Mouse (Mus musculus) right cerebral cortex, postnatal 36 days (tissue): Measurements from ENCODE around the gene Map2k3.

Experiments used
- DNase-seq, 2 experiments: peaks; one replicate each; pipeline ENCODE4 v3.0.0; 2022; ENCODE audit warnings: low spot score in 2 of 2, mixed read lengths in 1 of 2

Gene Map2k3

GRCm38 (mm10) chr11:60924981-60925380, 6.9 kb upstream of the Map2k3 start:
- no peak for DNase-seq

- peak; percentile 81 to 84 for DNase-seq
Measured at GRCm38 (mm10) chr11:60927264-60927663, 4.6 kb upstream of the Map2k3 start.

DNA sequence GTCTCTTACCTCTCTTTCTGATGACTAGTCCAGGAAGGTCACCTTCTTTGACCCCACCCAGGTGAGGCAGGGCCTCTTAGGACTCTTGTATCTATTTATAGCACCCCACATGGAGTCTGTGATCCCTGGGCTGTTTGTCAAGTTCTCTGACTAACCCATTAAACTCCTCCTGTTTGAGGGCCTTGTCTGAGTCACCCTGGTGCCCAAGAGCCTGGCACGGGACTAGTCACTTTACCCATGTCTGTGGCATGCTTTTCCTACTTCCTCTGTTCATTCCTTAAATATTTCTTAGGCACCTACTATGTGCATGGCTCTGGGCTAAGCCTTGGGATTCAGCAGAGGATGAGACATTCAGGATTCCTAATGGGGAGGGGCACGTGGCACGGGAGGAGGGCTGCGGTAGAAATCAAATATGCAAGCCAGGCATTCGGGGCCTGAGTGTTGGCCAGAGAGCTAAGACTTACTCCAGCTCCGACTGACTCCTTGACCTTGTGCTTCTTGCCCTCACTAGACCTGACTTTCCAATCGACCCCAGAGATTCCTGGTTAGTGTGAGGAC, 1.0 kb upstream of the Map2k3 start:
- no peak for DNase-seq

- no peak for DNase-seq
Measured at GRCm38 (mm10) chr11:60931282-60931868, 458 bp upstream of the Map2k3 start.

DNA sequence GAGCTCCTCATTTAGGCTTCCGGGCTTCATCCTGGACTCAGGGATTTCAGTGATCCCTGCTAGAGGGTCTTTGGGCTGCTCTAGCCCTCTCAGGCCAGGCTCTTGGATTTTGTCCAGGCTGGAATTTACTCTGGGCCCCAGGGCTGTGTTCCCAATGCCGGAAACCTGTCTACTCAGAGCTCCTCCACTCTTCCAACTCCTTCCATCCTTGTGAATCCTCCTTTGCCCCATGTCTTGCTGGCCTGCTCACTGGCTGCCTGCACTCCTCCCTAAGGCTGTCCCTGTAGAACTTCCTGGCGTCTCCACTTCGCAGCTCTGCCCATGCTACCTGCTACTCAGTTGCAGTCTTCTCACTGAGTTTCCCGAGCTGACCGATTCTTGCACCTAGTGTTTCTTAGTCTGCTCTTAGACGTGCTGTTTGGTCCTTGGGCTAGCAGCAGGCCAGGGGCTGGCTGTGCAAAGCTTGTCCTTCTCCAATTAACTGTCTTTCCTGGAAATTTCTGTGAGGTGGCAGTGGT, 729 bp downstream of the Map2k3 start:
- DNase-seq, result no peak

DNA sequence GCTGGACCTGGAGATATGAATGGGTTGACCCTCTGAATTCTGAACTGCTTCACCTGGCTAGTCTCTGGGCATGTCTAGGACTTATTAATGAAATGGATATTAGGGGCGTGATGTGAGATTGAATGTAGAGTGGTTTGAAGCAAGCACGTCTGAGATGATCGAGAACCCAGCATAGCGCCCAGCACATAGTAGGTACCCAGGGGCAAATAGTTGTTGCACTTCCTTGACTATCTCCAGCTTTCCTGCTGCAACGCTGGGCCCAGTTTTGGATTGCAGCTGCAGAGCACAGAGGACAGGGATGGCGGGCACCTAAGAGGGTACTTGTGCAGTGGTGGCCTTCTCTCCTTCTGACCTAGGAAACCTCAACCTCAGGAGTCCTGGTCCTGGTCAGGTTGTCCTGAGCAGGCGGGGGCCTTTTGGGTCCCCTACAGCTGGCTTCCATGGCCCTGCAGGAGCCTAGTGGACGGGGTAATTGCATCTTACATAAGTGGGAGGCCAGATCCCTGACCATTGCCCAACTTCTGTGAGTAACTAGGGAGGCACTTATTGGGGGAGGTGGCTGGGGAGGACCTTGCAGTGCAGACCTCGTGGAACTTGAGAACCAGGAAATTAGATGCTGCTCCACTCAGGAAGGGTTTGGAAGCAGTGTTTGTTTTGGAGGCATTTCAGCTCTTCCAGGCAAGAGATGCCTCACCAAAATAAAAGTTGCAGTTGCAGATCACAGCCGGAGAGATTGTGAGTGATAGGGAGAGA, 1.5 kb downstream of the Map2k3 start:
- no peak for DNase-seq

GRCm38 (mm10) chr11:60934795-60935194, 3.0 kb downstream of the Map2k3 start:
- no peak for DNase-seq

- peak; percentile 48 to 57 for DNase-seq
Measured at GRCm38 (mm10) chr11:60935326-60935974, 3.6 kb downstream of the Map2k3 start.

- DNase-seq, result no peak
Measured at GRCm38 (mm10) chr11:60935975-60936373, 4.1 kb downstream of the Map2k3 start.

GRCm38 (mm10) chr11:60937611-60938010, 5.8 kb downstream of the Map2k3 start:
- no peak for DNase-seq

- no peak for DNase-seq
Measured at GRCm38 (mm10) chr11:60939487-60939886, 7.7 kb downstream of the Map2k3 start.

- no peak for DNase-seq
Measured at GRCm38 (mm10) chr11:60940501-60940900, 8.7 kb downstream of the Map2k3 start.

GRCm38 (mm10) chr11:60941370-60941769, 9.5 kb downstream of the Map2k3 start:
- DNase-seq, result no peak

DNA sequence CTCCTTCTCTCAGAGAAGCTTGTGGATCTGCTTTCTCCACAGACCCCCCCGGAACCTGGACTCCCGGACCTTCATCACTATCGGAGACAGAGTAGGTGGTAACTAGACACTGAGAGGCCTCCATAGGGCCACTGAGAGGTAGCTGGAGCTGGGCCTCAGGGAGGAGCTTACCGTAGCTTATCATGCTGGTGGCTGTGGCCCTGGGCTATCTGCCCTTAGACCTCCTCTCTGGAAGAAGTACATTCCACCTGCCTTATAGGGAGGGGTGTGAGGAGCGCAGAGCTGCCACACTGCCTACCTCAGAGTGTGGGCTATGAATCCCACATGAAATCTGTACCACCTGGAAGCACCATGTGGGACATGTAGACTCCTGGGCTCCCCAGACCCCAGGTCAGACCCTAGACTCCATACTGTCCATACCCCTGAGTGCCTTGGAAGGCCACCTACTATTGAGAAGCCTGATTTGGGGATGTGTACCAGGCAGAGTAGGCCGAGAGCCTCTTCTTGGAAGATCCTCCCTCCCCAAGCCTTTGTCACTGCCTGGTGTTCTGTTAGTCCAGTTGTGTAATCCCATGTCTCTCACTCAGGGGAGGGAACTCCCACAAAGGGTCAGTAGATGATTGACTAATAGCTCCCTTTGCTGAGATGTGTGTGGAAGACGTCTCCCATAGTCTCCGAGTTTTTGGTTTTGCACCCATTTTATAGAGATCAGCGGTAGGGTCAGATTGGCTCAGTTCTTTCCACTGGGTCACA, 10.6 kb downstream of the Map2k3 start:
- no peak for DNase-seq

GRCm38 (mm10) chr11:60945003-60945402, 13.2 kb downstream of the Map2k3 start:
- no peak for DNase-seq

DNA sequence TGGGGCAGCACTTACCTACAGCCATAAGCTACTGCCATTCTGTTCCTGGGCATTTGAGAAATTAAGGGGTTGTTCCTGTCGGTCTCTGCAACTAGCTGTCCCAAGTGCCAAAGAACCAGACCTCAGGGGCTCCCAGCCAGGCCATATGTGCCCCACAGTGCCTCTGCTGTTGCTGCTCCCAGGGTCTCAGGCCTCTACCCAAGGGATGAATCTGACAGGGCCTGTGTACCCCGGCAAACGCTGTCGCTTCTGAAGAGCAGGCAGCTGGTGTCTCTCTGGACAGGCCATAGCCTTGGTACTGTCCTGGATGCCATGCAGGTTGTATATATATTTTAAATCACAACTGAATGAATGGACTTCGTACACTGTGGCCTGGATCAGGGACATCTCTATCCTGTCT, 20.1 kb downstream of the Map2k3 start:
- no peak for DNase-seq

- no peak for DNase-seq
Measured at GRCm38 (mm10) chr11:60952362-60952761, 20.5 kb downstream of the Map2k3 start.

DNA sequence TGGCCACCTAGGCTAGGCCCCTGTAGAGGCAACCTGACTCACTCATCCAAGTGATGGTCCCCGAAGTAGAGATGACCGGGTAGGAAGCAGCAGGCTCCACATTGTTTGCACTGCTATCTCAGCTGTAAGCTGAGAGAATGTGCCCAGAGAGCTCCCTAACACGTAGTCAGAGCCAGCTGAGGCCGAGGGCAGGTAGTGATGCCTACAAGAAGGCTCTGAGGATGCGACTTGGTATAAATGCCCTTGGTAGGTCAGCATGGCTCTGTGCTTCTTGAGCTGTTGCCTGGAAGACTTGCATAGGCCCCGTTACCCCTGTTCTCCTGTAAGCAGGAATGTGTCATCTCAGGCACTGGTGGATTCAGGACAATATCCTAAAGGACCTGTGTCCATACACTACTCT, 21.2 kb downstream of the Map2k3 start:
- no peak for DNase-seq

DNA sequence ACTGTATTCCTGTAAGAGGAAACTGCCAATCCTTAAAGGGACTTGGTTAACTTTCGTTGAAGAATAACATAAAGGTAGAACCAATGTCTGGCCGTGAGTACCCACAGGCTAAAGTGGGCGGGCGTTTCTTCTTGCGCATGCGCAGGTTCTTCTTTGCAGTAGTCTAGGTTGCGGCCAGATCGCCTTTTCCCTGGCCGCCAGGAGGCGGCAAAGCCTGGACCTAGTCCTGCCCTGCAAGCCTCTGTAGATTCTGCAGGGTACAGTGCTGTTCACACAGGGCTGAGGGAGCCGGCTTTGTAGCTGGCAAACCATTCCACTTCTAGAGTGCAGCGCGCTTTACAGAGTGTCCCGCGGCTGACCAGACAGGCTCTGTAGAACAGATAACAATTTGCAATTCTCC, 22.0 kb downstream of the Map2k3 start:
- peak; percentile 78 to 82 for DNase-seq

DNA sequence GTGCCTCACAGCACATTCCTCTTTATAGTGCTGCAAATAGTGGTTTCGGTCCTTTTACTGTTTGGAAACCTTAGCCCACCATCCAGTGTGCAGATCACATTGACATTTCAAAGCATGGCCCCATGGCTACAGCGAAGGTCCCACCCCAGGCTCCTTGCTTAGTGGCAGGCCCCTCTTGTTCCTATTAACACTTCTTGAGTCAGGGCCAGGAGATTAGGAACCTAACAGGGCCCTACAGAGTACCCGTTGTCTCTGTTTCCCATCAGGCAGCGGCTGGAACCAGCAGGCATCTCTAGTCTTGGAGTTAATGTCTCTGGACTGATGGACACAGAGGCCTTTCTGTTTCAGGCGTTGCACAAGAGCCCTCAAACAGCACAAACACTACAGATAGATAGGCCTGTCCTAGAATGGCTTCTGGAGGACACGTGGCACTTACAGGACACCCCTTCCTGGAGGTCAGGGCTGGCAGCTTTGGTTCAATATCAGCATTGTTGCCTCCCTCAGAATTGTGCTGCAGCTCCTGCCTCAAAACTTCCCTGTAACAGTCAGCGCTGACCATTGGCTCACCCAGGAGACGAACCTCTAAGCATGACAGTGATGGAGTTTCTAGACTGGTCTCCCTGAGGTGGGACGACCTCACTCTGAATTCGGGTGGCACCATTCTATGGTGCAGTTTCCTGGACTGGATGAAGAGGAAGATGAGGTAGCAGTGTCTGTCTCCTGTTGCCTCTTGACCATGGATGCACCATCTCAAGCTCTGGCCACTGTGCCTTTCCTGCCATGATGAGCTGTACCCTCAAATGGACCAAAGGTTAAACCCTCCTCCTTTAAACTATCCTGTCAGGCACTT, 22.6 kb downstream of the Map2k3 start:
- no peak for DNase-seq
